Mouse (Mus musculus): ENCODE measurements at regions not wholly inside any gene's neighbourhood (a gene's known extent, or its start where the extent isn't known, plus 50 kb on each side); places are given as distances from the start of the nearest gene placed in this dataset.

GRCm38 (mm10) chr6:140157375-140157774 lies 116.1 kb upstream of the Plcz1 start:
- no peak for TF ChIP-seq POLR2A (IDR thresholded peaks at IDR 0.05; ENCODE audit: insufficient read depth, low read depth, low read length)
- TF ChIP-seq CTCF (IDR thresholded peaks at IDR 0.05), result no peak
- TF ChIP-seq EP300 (IDR thresholded peaks at IDR 0.05; ENCODE audit: insufficient read depth, low read depth, low read length), result no peak

Data from heart, adult 2 months (tissue).